Mouse (Mus musculus) hindbrain, postnatal 0 days (tissue): ENCODE measurements at regions not wholly inside any gene's neighbourhood (a gene's known extent, or its start where the extent isn't known, plus 50 kb on each side); places are given as distances from the start of the nearest gene placed in this dataset.
"Not testable (repeated sequence)": the region's sequence is repeated elsewhere in the genome, so short reads cannot be mapped to it uniquely, and the experiment has no call there.

Experiments
- ATAC-seq: fragments of 200-750 bp; cut with Nextera tagmentation; 2 replicates; pipeline ENCODE4 v1.8.0; 2017; ENCODE audit warnings: mild to moderate bottlenecking, moderate TSS enrichment, moderate library complexity
- DNase-seq: peaks from one replicate; pipeline ENCODE4 v3.0.0-alpha.2; 2015; ENCODE audit warnings: low spot score
- H3K27ac ChIP-seq: fragments of 300-500 bp; sonication (generic); 2 replicates; pipeline ENCODE4 v1.5.1; 2014; ENCODE audit warnings: mild to moderate bottlenecking
- H3K27me3 ChIP-seq: fragments of 300-500 bp; sonication (generic); 2 replicates; pipeline ENCODE4 v1.6.1; 2014; ENCODE audit warnings: low read length, mixed read lengths; ENCODE audit not compliant: insufficient read depth
- H3K36me3 ChIP-seq: fragments of 300-500 bp; sonication (generic); 2 replicates; pipeline ENCODE4 v1.6.1; 2014; ENCODE audit warnings: low read length, mixed read lengths; ENCODE audit not compliant: insufficient read depth
- H3K4me1 ChIP-seq: fragments of 300-500 bp; sonication (generic); 2 replicates; pipeline ENCODE4 v1.6.1; 2014; ENCODE audit warnings: antibody characterized with exemption, low read length, mixed read lengths; ENCODE audit not compliant: insufficient read depth
- H3K4me2 ChIP-seq: fragments of 300-500 bp; sonication (generic); 2 replicates; pipeline ENCODE4 v1.6.1; 2014; ENCODE audit warnings: low read depth, mild to moderate bottlenecking, low read length, moderate library complexity, mixed read lengths
- H3K4me3 ChIP-seq: fragments of 300-500 bp; sonication (generic); 2 replicates; pipeline ENCODE4 v1.5.1; 2014; ENCODE audit warnings: low read length
- H3K9ac ChIP-seq: fragments of 300-500 bp; sonication (generic); replicated peaks from 2 replicates; pipeline ENCODE4 v1.6.1; 2014; ENCODE audit warnings: mild to moderate bottlenecking, low read length, moderate library complexity, mixed read lengths
- H3K9me3 ChIP-seq: fragments of 300-500 bp; sonication (generic); 2 replicates; pipeline ENCODE4 v1.6.1; 2016; ENCODE audit warnings: low read length, mixed read lengths
- CTCF ChIP-seq: IDR thresholded peaks from 2 replicates; pipeline ENCODE4 v1.5.1; 2016; ENCODE audit warnings: antibody characterized with exemption, control low read depth, low read depth
- WGBS: fragments of 180-500 bp; shearing (Covaris S2); extraction: QIAGEN DNeasy Blood & Tissue Kit; methylation state at CpG from one replicate; pipeline ENCODE4 v1.1.7; 2014; 5-methylcytosine and 5-hydroxymethylcytosine counted together

DNA sequence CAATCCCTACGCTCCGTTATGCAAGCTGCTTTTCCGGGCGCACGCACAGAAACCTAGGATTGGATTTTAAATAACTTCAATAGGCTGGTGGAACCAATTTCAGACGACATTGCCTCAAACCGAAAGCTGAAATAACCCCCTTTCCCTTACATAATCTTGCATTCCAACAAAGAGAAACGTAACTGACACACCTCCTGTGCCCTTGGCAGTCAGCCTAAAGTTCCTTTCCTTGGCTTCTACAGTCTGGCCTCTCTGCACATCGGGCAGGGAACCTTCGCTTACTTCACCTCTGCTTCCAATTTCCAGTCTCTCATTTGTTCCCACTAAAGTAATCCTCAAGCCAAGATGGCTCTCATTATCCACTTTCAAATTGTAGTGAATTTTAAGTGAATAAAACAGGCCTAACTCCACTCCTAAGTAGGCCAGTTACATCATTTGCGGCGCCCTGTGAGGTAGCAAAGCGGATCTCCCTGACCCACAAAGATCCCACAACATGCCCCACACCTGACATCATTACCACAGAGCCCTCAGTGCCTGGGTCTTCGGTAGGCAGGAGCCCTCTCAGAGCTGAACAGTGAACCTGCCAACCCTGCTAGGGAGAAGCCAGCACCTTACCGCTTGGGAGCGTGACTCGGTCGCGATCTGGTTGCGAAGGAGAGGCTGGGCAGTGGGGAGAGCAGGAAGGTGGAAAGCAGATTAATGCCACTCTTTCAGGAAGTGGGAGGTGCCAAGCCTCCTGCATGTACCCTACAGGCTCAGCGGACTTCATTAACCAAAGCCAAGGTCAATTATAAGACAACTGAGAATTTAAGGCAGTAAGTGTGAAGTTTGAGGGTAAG, 279.0 kb upstream of the Arglu1 start:
- Histone ChIP-seq H3K27me3 (no peaks in the 10 kb centered on the region), H3K9me3 (no peaks in the 10 kb centered on the region), H3K4me3 (no peak overlapping the region), H3K4me1 (no peaks in the 10 kb centered on the region), H3K9ac (no peak overlapping the region), H3K27ac (no peak overlapping the region), H3K4me2 (no peak overlapping the region), H3K36me3 (no peaks in the 10 kb centered on the region)
- DNase-seq, result no peak
- ATAC-seq, result no peak
- WGBS, result 83% methylated on average over 21 of the region's 21 CpGs
- TF ChIP-seq CTCF, result no peak

DNA sequence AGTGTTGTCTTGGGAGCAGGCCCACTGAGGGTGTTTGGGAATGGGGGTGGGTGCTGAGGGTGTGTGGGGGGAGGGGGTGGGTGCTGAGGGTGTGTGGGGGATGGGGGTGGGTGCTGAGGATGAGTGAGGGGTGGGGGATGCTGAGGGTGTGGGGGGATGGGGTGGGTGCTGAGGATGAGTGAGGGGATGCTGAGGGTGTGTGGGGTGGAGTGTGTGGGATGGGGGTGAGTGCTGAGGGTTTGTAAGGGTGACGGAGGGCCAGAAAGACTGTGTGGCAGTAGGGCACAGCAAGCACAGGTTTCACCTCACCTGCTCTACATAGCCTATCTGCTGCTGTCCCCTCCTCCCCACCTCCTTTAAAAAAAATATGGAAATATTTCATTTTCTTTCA, 276.3 kb upstream of the Arglu1 start:
- H3K27ac ChIP-seq, result no peak overlapping the region
- H3K9me3 ChIP-seq, result no peaks in the 10 kb centered on the region
- H3K4me2 ChIP-seq, result no peak overlapping the region
- 73% methylated on average over 1 of the region's 1 CpGs for WGBS
- TF ChIP-seq CTCF, result no peak
- DNase-seq (no peak), ATAC-seq (no peak)
- H3K4me1 ChIP-seq, result no peaks in the 10 kb centered on the region
- no peak overlapping the region for H3K4me3 ChIP-seq
- H3K9ac ChIP-seq, result no peak overlapping the region
- H3K36me3 ChIP-seq, result no peaks in the 10 kb centered on the region
- H3K27me3 ChIP-seq, result no peaks in the 10 kb centered on the region

DNA sequence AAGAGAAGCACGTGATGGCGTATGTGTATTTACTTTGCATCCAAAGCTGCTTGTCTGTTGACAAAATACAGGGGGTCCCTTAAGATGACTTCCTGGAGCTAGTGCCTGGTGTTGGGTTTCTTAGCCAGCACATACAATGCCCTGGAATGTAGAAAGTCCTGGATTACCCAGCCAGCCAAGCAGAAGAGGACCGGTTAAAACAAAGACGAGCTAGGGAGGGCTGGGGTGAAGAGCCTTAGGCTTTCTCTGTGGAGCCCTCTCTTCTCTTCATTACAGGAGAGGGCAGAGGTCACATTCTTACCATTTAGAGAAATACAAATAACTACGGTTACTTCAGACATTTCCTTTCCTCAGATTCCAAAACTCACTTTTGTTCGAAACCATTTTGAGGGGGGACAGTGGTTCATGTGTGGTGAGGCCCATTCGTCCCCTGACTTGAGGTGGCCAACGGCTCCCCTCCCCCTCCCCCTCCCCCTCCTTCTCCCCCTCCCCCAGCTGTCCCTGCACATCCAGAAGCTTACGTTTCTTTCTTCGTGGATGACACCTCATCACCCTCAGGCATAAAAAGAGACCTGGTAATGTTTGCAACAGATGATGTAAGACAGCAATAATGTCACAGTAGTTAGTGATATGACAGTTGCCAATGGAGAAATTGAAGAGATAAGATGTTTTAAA, 275.8 kb upstream of the Arglu1 start:
- H3K4me2 ChIP-seq, result no peak overlapping the region
- H3K9ac ChIP-seq, result no peak overlapping the region
- H3K4me3 ChIP-seq, result no peak overlapping the region
- H3K9me3 ChIP-seq, result no peaks in the 10 kb centered on the region
- DNase-seq (no peak), ATAC-seq (0 out of 2 replicates have a peak, but pooled peaks have one; percentile 49)
- H3K27me3 ChIP-seq, result no peaks in the 10 kb centered on the region
- H3K4me1 ChIP-seq, result no peaks in the 10 kb centered on the region
- H3K27ac ChIP-seq, result no peak overlapping the region
- WGBS, result 20% methylated on average over 10 of the region's 10 CpGs
- H3K36me3 ChIP-seq, result no peaks in the 10 kb centered on the region
- TF ChIP-seq CTCF, result no peak

DNA sequence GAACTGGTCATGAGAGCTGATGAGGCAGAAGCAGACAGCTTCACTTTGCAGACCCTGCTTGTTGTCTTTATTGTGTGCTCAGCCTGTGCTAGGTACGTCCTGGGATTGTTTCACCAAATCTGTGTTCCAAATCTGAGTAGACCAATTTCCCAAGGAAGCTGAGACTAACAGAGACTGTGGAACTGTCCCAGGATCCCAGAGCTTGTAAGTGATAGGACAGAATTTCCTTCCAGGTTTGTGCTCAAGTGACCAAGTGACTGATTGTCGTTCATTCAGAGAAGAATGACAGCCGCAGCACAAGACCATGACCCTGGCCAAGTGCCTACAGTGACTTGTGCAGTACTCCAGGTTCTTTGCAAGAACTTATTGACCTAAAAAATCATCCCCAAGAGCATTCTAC, 269.9 kb upstream of the Arglu1 start:
- no peak overlapping the region for H3K4me2 ChIP-seq
- ATAC-seq (no peak), DNase-seq (no peak)
- H3K36me3 ChIP-seq, result no peaks in the 10 kb centered on the region
- WGBS, result 88% methylated on average over 3 of the region's 3 CpGs
- no peak overlapping the region for H3K4me3 ChIP-seq
- H3K27ac ChIP-seq, result no peak overlapping the region
- no peak overlapping the region for H3K9ac ChIP-seq
- H3K4me1 ChIP-seq, result no peaks in the 10 kb centered on the region
- no peaks in the 10 kb centered on the region for H3K27me3 ChIP-seq
- no peaks in the 10 kb centered on the region for H3K9me3 ChIP-seq
- TF ChIP-seq CTCF, result no peak

DNA sequence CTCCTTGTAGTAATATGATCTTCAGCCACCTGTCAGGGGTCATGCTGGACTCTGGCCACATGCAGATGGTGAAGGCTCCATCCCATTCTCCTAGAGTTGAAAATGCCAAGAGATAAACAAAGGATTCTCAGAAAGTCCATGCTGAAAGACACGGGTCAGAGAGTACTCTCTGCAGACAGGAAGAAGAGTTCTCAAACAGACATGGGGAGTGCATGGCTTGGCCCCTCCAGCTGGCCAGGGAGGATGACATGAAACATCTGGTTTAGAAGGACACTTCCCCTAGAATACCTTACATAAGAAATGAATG, 269.4 kb upstream of the Arglu1 start:
- H3K9ac ChIP-seq, result no peak overlapping the region
- DNase-seq (no peak), ATAC-seq (no peak)
- H3K4me2 ChIP-seq, result no peak overlapping the region
- H3K27ac ChIP-seq, result no peak overlapping the region
- no peaks in the 10 kb centered on the region for H3K4me1 ChIP-seq
- WGBS, result 42% methylated on average over 1 of the region's 1 CpGs
- no peak overlapping the region for H3K4me3 ChIP-seq
- H3K36me3 ChIP-seq, result no peaks in the 10 kb centered on the region
- H3K9me3 ChIP-seq, result no peaks in the 10 kb centered on the region
- no peaks in the 10 kb centered on the region for H3K27me3 ChIP-seq
- TF ChIP-seq CTCF, result no peak

DNA sequence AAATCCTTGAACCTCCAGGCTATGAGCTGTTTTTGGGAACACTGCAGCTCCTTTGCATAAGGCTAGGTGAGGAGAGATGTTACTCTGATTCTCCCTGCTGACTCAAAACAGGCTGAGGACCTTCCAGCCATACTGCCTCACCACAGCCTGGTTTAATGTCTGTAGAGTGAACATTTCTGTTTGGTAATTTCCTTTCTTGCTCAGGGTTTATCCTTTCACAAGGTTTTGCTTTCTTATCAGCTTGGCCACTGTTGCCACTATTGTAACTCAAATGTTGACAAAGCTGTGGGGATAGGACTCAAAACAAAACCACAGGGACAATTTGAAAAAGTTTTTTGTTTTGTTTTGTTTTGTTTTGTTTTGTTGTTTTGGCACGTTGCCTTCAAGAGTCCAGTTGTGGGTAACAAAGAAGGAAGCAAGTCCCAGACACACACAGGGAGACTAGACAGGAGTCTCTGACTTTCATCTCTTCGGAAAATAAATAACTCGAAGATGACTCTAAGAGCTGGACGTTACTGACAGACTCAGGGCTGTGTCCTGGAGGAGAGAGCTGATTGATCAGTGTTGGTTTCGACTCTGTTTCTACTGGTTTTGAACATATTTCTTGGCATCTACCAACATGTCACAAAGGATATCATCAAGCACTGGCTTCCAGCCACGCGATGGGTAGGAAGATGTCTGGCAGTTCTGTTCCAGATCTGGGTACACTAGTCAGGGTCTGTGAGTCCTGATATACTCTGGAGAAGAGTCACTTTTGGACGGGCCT, 268.9 kb upstream of the Arglu1 start:
- Histone ChIP-seq H3K9me3 (no peaks in the 10 kb centered on the region), H3K4me3 (no peak overlapping the region), H3K27ac (no peak overlapping the region), H3K4me2 (no peak overlapping the region), H3K4me1 (no peaks in the 10 kb centered on the region), H3K27me3 (no peaks in the 10 kb centered on the region), H3K9ac (no peak overlapping the region), H3K36me3 (no peaks in the 10 kb centered on the region)
- TF ChIP-seq CTCF, result no peak
- DNase-seq (no peak), ATAC-seq (no peak)
- WGBS, result 70% methylated on average over 8 of the region's 8 CpGs

DNA sequence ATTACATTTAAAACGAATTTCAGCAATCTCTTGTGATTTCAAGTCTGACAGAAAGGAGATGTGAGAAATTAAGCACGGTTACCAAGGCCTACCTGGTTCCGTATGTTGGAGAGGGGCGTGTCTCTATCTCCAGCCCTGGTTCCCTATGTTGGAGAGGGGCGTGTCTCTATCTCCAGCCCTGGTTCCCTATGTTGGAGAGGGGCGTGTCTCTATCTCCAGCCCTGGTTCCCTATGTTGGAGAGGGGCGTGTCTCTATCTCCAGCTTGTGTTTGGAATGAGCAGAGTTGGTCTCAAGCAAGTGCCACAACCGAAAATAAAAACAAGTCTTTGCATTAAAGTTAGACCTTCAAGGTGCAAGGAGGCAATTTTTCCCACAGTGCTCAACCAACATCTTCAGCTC, 267.8 kb upstream of the Arglu1 start:
- not testable (repeated sequence) for H3K4me2 ChIP-seq, H3K9me3 ChIP-seq, DNase-seq, H3K9ac ChIP-seq, ATAC-seq, H3K4me3 ChIP-seq, H3K27me3 ChIP-seq, H3K4me1 ChIP-seq, H3K27ac ChIP-seq, H3K36me3 ChIP-seq
- 84% methylated on average over 8 of the region's 8 CpGs for WGBS
